Mouse (Mus musculus) limb, embryonic 10.5 days (tissue): ENCODE measurements around the gene P2rx2. TPM values are rescaled to one million over a fixed set of nuclear protein-coding genes. Genes with fewer than 3 reads are reported as not detected.

Experiments used
- DNase-seq: peaks from one replicate; pipeline ENCODE4 v3.0.0-alpha.2; 2017; ENCODE audit warnings: low spot score
- H3K27ac ChIP-seq: fragments of 300-500 bp; sonication (generic); 2 replicates; pipeline ENCODE4 v1.5.1; 2016; ENCODE audit warnings: mild to moderate bottlenecking
- H3K27me3 ChIP-seq: fragments of 300-500 bp; sonication (generic); 2 replicates; pipeline ENCODE4 v1.6.1; 2016; ENCODE audit warnings: low read depth, mild to moderate bottlenecking; ENCODE audit not compliant: poor library complexity, severe bottlenecking
- H3K36me3 ChIP-seq: fragments of 300-500 bp; sonication (generic); 2 replicates; pipeline ENCODE4 v1.6.1; 2016; ENCODE audit warnings: mild to moderate bottlenecking, moderate library complexity
- H3K4me1 ChIP-seq: fragments of 300-500 bp; sonication (generic); 2 replicates; pipeline ENCODE4 v1.6.1; 2016
- H3K4me3 ChIP-seq: fragments of 300-500 bp; sonication (generic); 2 replicates; pipeline ENCODE4 v1.5.1; 2016; ENCODE audit warnings: mild to moderate bottlenecking, moderate library complexity
- H3K9me3 ChIP-seq: fragments of 300-500 bp; sonication (generic); replicated peaks from 2 replicates; pipeline ENCODE4 v1.6.1; 2016; ENCODE audit warnings: mild to moderate bottlenecking
- WGBS: fragments of 180-500 bp; shearing (Covaris S2); methylation state at CpG from one replicate; pipeline ENCODE4 v1.1.7; 2016; 5-methylcytosine and 5-hydroxymethylcytosine counted together
- polyA plus RNA-seq: library from polyadenylated mRNA; unstranded; fragments of >200 nt; fragmentation: Nextera tagmentation; extraction: Ambion mirVana; gene quantifications from 2 replicates; pipeline ENCODE4 v1.2.1, GENCODE M21; 2016

Gene P2rx2
- polyA plus RNA-seq, 1 experiment from 2014 or later = 0.66 TPM

DNA sequence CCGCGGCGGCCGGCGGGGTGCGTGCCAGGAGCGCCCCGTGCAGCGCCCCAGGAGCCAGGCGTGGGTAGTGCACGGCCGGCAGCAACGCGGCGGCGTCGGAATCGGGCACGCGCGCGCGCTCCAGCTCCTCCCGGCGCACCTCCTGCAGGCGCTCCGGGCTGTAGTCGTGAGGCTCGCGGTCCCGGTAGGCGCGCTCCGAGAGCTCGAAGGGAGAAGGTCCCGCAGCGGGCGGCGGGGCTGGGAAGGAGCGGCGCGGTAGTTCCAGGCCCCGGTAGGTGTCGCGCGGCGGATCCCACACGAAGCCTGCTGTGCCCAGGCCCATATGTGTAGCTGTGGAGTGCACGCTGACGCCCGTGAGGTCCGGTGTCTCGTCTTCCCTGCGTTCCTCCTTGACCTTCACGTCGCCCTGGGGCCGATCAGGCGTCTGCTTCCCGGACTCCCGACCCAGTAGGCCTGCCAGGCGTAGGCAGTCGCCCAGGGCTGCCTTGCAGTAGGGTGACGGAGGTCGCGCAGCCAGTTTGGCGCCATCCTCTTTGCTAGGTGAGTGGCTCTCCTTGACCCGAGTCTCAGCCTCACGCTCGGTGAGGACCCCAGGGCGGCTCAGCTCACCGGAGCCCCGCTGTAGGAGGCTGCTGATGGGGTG, 20.3 kb upstream of the P2rx2 start:
- Histone ChIP-seq H3K4me1 (peaks cover 22% of the 10 kb centered on the region), H3K36me3 (peaks cover 32% of the 10 kb centered on the region), H3K9me3 (no peaks in the 10 kb centered on the region), H3K4me3 (peak overlapping the region; percentile 60), H3K27ac (peak overlapping the region; percentile 70), H3K27me3 (peaks cover 21% of the 10 kb centered on the region)
- WGBS = under 1% methylated on average over 72 of the region's 72 CpGs
- peak; percentile 87 for DNase-seq

- H3K4me1 ChIP-seq = peaks cover 24% of the 10 kb centered on the region
- WGBS = 1% methylated on average over 28 of the region's 28 CpGs
These were observed 19.8 kb upstream of the P2rx2 start for GRCm38 (mm10) chr5:110362813-110363178.

DNA sequence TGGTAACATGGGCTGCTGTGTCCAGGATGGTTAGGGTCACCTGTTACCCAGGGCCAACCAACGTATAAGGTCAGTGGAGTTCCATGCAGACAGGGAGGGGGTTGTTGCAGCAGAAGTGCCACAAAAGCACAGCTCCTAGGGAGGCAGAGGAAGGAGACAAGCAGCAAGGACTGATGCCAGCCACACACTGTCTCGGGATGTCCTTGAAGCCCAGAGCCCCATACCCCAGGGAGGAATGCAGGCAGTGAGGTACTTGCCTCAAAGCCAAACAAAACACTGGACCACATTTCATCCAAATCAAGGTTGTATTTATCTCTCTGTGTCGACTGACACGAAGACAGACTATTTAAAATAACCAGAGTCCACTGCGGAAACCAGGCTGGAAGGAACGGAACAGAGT, 18.5 kb upstream of the P2rx2 start:
- no peak for DNase-seq
- H3K4me1 ChIP-seq = peaks cover 26% of the 10 kb centered on the region
- no peak overlapping the region for H3K4me3 ChIP-seq
- no peaks in the 10 kb centered on the region for H3K9me3 ChIP-seq
- H3K27ac ChIP-seq = no peak overlapping the region
- H3K27me3 ChIP-seq = peaks cover 21% of the 10 kb centered on the region
- peaks cover 17% of the 10 kb centered on the region for H3K36me3 ChIP-seq
- 91% methylated on average over 6 of the region's 6 CpGs for WGBS

More at GRCm38 (mm10) chr5:110362813-110363178, 19.8 kb upstream of the P2rx2 start:
- Histone ChIP-seq H3K27ac (peak overlapping the region; percentile 70), H3K9me3 (no peaks in the 10 kb centered on the region), H3K36me3 (peaks cover 28% of the 10 kb centered on the region), H3K4me3 (peak overlapping the region; percentile 60), H3K27me3 (peaks cover 21% of the 10 kb centered on the region)
- no peak for DNase-seq

DNA sequence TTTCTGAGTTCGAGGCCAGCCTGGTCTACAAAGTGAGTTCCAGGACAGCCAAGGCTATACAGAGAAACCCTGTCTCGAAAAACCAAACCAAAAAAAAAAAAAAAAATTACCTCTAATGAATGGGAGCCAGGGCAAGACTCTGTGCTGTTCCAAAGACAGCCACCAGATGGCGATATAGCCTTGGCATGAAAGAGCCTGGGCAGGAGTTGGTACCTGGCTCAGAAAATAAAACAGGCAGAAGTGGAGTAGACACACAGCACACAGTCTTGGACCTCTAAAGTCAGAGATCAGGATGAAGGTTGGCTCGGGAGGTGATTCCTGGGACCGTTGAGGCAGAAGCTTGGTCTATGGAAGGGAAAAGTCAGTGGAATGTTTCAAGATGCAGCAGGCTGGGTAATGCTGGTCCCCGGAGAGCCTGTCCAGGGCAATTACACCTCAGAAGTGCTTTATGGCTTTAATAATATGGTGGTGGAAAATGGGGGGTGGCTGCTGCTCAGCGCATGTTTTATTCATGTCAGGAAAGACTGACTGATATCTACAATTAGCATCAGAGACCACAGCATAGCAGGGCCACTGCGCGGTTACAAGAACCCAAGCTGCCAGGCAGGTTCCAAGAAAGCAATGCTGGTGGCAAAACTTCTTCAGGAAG, 14.6 kb upstream of the P2rx2 start:
- Histone ChIP-seq H3K9me3 (no peaks in the 10 kb centered on the region), H3K4me3 (no peak overlapping the region), H3K27me3 (peaks cover 33% of the 10 kb centered on the region), H3K27ac (no peak overlapping the region), H3K4me1 (peaks cover 7% of the 10 kb centered on the region; the same call in 1 of the 2 replicates), H3K36me3 (no peaks in the 10 kb centered on the region)
- WGBS = 44% methylated on average over 9 of the region's 9 CpGs
- DNase-seq = peak; percentile 90

DNA sequence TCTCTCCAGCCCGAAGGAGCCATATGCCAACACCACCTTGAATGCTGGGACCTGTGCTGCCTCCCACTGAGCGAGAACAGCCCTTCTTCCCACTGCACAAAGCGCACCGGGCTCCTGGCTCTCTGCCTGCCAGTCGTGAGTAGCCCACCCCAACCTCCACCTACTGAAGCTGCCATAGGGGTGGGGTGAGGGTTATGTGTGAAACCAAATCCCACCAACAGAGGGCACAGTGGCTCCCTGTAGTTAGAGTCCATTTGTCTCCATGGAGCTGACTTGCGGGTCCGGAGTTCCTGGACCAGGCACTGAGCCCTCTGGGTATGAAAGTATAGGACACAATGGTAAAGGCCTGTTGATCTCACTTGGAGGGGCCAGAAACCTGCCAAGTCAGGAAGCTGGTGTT, 11.7 kb upstream of the P2rx2 start:
- Histone ChIP-seq H3K27me3 (peaks cover 23% of the 10 kb centered on the region), H3K36me3 (no peaks in the 10 kb centered on the region), H3K9me3 (no peaks in the 10 kb centered on the region), H3K4me3 (no peak overlapping the region), H3K4me1 (peaks cover 7% of the 10 kb centered on the region; the same call in 1 of the 2 replicates), H3K27ac (no peak overlapping the region)
- 16% methylated on average over 7 of the region's 7 CpGs for WGBS
- peak; percentile 54 for DNase-seq

- H3K4me3 ChIP-seq = no peak overlapping the region
- peaks cover 18% of the 10 kb centered on the region for H3K4me1 ChIP-seq
- WGBS = 87% methylated on average over 8 of the region's 8 CpGs
- H3K36me3 ChIP-seq = no peaks in the 10 kb centered on the region
- no peaks in the 10 kb centered on the region for H3K9me3 ChIP-seq
- no peak for DNase-seq
- H3K27ac ChIP-seq = no peak overlapping the region
- H3K27me3 ChIP-seq = peaks cover 31% of the 10 kb centered on the region
These were observed 4.0 kb upstream of the P2rx2 start for GRCm38 (mm10) chr5:110347006-110347405.

GRCm38 (mm10) chr5:110345553-110345952, 2.5 kb upstream of the P2rx2 start:
- 84% methylated on average over 4 of the region's 4 CpGs for WGBS
- Histone ChIP-seq H3K27me3 (peaks cover 46% of the 10 kb centered on the region), H3K36me3 (no peaks in the 10 kb centered on the region; the same call in 1 of the 2 replicates)

DNA sequence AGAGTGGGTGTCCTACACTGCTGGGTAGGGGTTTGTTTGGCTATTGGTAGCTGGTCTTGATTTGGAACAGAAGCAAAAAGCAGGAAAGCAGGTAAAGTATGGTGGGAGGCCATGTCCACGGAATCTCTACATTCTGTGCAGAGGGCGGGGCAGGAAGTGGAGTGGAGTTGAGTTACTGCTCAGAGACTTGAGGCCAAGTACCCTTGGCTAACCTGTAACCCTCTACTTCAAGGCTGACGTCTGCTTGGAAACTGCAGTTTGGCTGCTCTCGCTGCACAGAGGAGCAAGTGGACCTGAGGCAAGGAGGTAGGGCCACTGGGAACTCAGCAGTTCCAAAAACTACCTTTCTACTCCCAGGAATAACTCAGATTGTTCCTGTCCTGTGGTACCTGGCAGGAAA, 1.5 kb upstream of the P2rx2 start, which contains the start of gene Lrcol1:
TSS of gene Lrcol1 (plus strand) at position 207 of the 400 bp plus-strand sequence.
- DNase-seq = no peak
- Histone ChIP-seq H3K4me1 (peaks cover 18% of the 10 kb centered on the region), H3K27ac (no peak within 1 kb of the TSS), H3K27me3 (peaks cover 48% of the 10 kb centered on the region), H3K4me3 (no peak within 1 kb of the TSS), H3K36me3 (peaks cover 6% of the 10 kb centered on the region), H3K9me3 (no peaks in the 10 kb centered on the region)
- WGBS = 77% methylated on average over 4 of the region's 4 CpGs

More at GRCm38 (mm10) chr5:110345553-110345952, 2.5 kb upstream of the P2rx2 start:
- no peak for DNase-seq
- Histone ChIP-seq H3K4me3 (no peak overlapping the region), H3K9me3 (no peaks in the 10 kb centered on the region), H3K4me1 (peaks cover 18% of the 10 kb centered on the region), H3K27ac (no peak overlapping the region)

- no peak overlapping the region for H3K27ac ChIP-seq
- H3K9me3 ChIP-seq = no peaks in the 10 kb centered on the region
- H3K4me3 ChIP-seq = no peak overlapping the region
- WGBS = 96% methylated on average over 2 of the region's 2 CpGs
- DNase-seq = no peak
- H3K36me3 ChIP-seq = peaks cover 63% of the 10 kb centered on the region
- peaks cover 35% of the 10 kb centered on the region for H3K27me3 ChIP-seq
- H3K4me1 ChIP-seq = peaks cover 18% of the 10 kb centered on the region
These were observed 4.2 kb downstream of the P2rx2 start for GRCm38 (mm10) chr5:110338792-110339191.

DNA sequence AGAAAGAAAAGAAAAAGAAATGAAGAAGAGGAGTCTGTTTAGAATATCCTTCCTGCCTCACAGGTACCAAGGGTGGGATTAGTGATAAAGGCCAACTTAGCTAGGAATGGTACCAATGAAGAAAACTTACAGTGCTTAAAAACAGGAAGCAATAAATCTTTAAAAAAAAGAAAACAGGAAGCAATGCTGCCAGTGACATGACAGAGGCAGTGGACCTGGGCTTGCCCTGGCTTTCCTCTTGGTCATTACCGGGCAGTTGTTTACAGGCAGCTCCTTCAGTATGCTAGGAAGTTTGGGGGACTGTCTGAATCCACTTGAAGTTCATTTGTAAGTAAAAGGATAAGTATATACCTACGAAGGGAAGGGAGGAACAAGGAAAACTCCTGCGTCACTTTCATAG, 12.5 kb downstream of the P2rx2 start:
- Histone ChIP-seq H3K9me3 (no peaks in the 10 kb centered on the region), H3K36me3 (peaks cover 97% of the 10 kb centered on the region), H3K27ac (no peak overlapping the region), H3K4me1 (no peaks in the 10 kb centered on the region), H3K4me3 (no peak overlapping the region), H3K27me3 (no peaks in the 10 kb centered on the region)
- WGBS = 74% methylated on average over 3 of the region's 3 CpGs
- no peak for DNase-seq

GRCm38 (mm10) chr5:110313127-110313526, 29.9 kb downstream of the P2rx2 start:
- Histone ChIP-seq H3K9me3 (no peaks in the 10 kb centered on the region), H3K36me3 (peaks cover 98% of the 10 kb centered on the region), H3K27ac (no peak overlapping the region), H3K4me1 (no peaks in the 10 kb centered on the region), H3K27me3 (no peaks in the 10 kb centered on the region), H3K4me3 (no peak overlapping the region)
- DNase-seq = no peak
- 96% methylated on average over 3 of the region's 3 CpGs for WGBS

DNA sequence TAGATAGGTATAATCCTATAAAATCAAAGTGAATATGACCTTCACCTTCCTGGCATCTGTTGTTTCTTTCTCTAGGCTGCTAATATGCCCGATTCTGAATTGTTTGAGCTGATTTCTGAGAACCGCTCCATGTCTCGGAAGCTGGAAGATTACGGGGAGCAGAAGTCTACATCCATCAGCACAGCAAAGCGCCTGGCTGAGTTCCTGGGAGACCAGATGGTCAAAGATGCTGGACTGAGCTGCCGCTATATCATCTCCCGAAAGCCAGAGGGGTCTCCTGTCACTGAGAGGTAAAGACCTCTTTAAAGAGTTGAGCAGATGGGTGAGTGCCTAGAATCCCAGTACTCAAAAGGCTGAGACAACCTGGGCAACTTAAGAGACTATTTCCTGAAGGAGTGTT, 34.2 kb downstream of the P2rx2 start:
- no peak overlapping the region for H3K4me3 ChIP-seq
- DNase-seq = no peak
- peaks cover 100% of the 10 kb centered on the region for H3K36me3 ChIP-seq
- no peaks in the 10 kb centered on the region for H3K4me1 ChIP-seq
- 95% methylated on average over 7 of the region's 7 CpGs for WGBS
- no peak overlapping the region for H3K27ac ChIP-seq
- H3K27me3 ChIP-seq = no peaks in the 10 kb centered on the region
- H3K9me3 ChIP-seq = no peaks in the 10 kb centered on the region

DNA sequence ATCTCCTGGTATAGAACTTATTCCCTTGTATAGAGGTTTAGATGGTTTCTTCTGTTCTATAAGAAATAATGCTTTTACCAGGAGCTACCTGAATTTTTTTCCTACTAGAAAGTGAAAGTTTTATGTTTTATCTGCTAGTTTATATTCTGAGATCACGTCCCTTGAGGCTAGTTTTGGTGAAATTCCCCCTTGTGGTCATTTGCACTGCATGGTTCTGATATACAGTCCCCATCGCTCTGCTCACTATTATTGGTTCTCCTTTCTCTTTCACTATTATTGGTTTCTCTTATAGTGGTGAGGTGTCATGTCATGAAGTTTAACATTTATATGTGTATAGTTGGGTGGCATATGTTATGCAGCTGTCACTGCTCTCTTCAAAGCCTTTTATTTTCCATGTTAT, 42.4 kb downstream of the P2rx2 start:
- WGBS = 98% methylated on average over 2 of the region's 2 CpGs
- Histone ChIP-seq H3K4me1 (no peaks in the 10 kb centered on the region), H3K27me3 (no peaks in the 10 kb centered on the region), H3K27ac (no peak overlapping the region), H3K9me3 (no peaks in the 10 kb centered on the region), H3K36me3 (peaks cover 100% of the 10 kb centered on the region), H3K4me3 (no peak overlapping the region)
- no peak for DNase-seq
